In the genomic region with DNA sequence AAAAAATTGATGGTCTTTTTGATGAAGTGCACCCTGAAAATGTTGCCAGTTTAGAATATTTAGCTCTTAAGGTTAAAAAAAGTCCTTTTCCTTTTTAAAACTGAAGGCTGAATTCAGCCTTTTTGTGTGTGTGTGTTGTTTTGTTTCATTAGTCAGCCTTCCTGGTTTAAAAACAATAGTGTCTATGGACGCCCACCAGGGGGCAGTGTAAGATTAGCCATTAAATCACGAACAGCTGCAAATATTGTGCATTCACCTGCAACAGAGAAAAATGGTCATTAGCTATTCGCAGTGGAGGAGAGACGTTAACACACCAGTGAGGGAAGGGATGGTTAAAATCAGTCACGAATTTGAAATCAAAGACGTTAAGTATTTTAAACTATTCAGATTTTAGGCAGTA, we compare ENCODE assay signal across 8 mouse cellular contexts. TPM values are rescaled to one million over a fixed set of nuclear protein-coding genes. Genes with fewer than 3 reads are reported as not detected.
DNase-seq lines count a peak whose midpoint lies in the region; ATAC-seq and TF ChIP-seq lines count a peak whose summit lies in the region.

No protein-coding gene starts in this region.

- H3K4me1 ChIP-seq in forebrain, embryonic 11.5 days (replicated peaks; ENCODE audit: control insufficient read depth, insufficient read depth, low read length), result no peaks in the 10 kb centered on the region
- H3K4me1 ChIP-seq in forebrain, embryonic 13.5 days, result peaks cover 9% of the 10 kb centered on the region; the same call in 1 of the 2 replicates

- no peak overlapping the region for H3K9ac ChIP-seq in forebrain, embryonic 11.5 days (ENCODE audit: low read length)
- no peak overlapping the region for H3K9ac ChIP-seq in forebrain, embryonic 13.5 days

- no peak for ATAC-seq in forebrain, embryonic 11.5 days (replicated peaks; ENCODE audit: low FRiP score)
- no peak for ATAC-seq in forebrain, embryonic 13.5 days

- no peaks in the 10 kb centered on the region for H3K9me3 ChIP-seq in forebrain, embryonic 11.5 days (ENCODE audit: control insufficient read depth, low read length)
- H3K9me3 ChIP-seq in forebrain, embryonic 13.5 days (replicated peaks), result no peaks in the 10 kb centered on the region

- peak; percentile 72 for DNase-seq in forebrain, embryonic 11.5 days (ENCODE audit: low spot score)
- DNase-seq in CD4-positive helper T cell, adult 2 months (ENCODE audit: low read depth, low spot score), result peak; percentile 65
- DNase-seq in brain, embryonic 14.5 days (ENCODE audit: low read depth), result peak; percentile 80
- DNase-seq in forelimb bud, embryonic 11.5 days (ENCODE audit: low read depth, low spot score), result peak; percentile 46
- peak; percentile 24 to 49 for DNase-seq in layer of hippocampus, adult 8-10 months (ENCODE audit: low spot score in 2 of 2)
- peak; percentile 64 for DNase-seq in mesoderm, embryonic 11.5 days (ENCODE audit: low read depth, low spot score)
- peak; percentile 77 for DNase-seq in splenic B cell, adult 2 months (ENCODE audit: low read depth, low spot score)

- no peaks in the 10 kb centered on the region for H3K27me3 ChIP-seq in forebrain, embryonic 11.5 days (ENCODE audit: control insufficient read depth, insufficient read depth, low read length)
- H3K27me3 ChIP-seq in forebrain, embryonic 13.5 days, result no peaks in the 10 kb centered on the region
- H3K27me3 ChIP-seq in splenic B cell, adult 2 months (ENCODE audit: control insufficient read depth, insufficient read depth, low read length, poor library complexity, severe bottlenecking), result no peaks in the 10 kb centered on the region

- H3K27ac ChIP-seq in forebrain, embryonic 11.5 days (ENCODE audit: low read depth, low read length), result no peak overlapping the region
- no peak overlapping the region for H3K27ac ChIP-seq in forebrain, embryonic 13.5 days

- 28% methylated on average over 6 of the region's 6 CpGs for WGBS in forebrain, embryonic 11.5 days
- 28% methylated on average over 6 of the region's 6 CpGs for WGBS in forebrain, embryonic 13.5 days

- H3K4me3 ChIP-seq in forebrain, embryonic 11.5 days (ENCODE audit: low read depth, low read length), result no peak overlapping the region
- H3K4me3 ChIP-seq in forebrain, embryonic 13.5 days, result no peak overlapping the region

- no peak for TF ChIP-seq POLR2A in brain, embryonic 14.5 days (IDR thresholded peaks at IDR 0.05; ENCODE audit: borderline replicate concordance, extremely low read depth, insufficient read depth, insufficient read length, poor library complexity, severe bottlenecking)

- TF ChIP-seq CTCF in brain, embryonic 14.5 days (IDR thresholded peaks at IDR 0.05; ENCODE audit: borderline replicate concordance, extremely low read depth, insufficient read depth, insufficient read length), result peak; percentile 59; the same call in 1 of the 2 replicates

- H3K36me3 ChIP-seq in forebrain, embryonic 11.5 days (ENCODE audit: control insufficient read depth, insufficient read depth, low read length), result no peaks in the 10 kb centered on the region
- peaks cover 6% of the 10 kb centered on the region; the same call in 1 of the 2 replicates for H3K36me3 ChIP-seq in forebrain, embryonic 13.5 days (ENCODE audit: poor library complexity, severe bottlenecking)
- H3K36me3 ChIP-seq in splenic B cell, adult 2 months (ENCODE audit: control insufficient read depth, insufficient read depth, low read length, poor library complexity, severe bottlenecking), result no peaks in the 10 kb centered on the region

- H3K4me2 ChIP-seq in forebrain, embryonic 11.5 days (ENCODE audit: low read depth, low read length, severe bottlenecking), result no peak overlapping the region
- H3K4me2 ChIP-seq in forebrain, embryonic 13.5 days, result no peak overlapping the region

RNA-seq across cellular contexts. Expression of gene 1810030O07Rik, which starts 3.9 kb away (rescaled TPM):
- 34.6 and 35.0 TPM in 2 replicates for polyA plus RNA-seq in forebrain, embryonic 11.5 days (2014; fragmentation: Nextera tagmentation; extraction: Ambion mirVana)
- 27.3 and 31.5 TPM in 2 replicates for polyA plus RNA-seq in forebrain, embryonic 13.5 days (2015; fragmentation: Nextera tagmentation; extraction: Ambion mirVana)
- 28.9 and 29.8 TPM in 2 replicates for polyA plus RNA-seq in brain, embryonic 14.5 days (2012; rRNA removed)
- total RNA-seq in layer of hippocampus, adult 8-10 months (2022), result 10 to 100 TPM; 15.3 to 23.6 (median 19.2) TPM
